Mouse (Mus musculus) mouse trophoblast stem cell (cell line): ENCODE measurements around the gene Vps37c.

Experiments
- in situ Hi-C, 2 experiments: fragments of 300-500 bp; cut with MseI, MboI; formaldehyde crosslinking; loops; 2 replicates in 1 of 2; 3 replicates in 1 of 2; pipeline ENCODE4 v1.15.1; 2025

Vps37c gene

DNA sequence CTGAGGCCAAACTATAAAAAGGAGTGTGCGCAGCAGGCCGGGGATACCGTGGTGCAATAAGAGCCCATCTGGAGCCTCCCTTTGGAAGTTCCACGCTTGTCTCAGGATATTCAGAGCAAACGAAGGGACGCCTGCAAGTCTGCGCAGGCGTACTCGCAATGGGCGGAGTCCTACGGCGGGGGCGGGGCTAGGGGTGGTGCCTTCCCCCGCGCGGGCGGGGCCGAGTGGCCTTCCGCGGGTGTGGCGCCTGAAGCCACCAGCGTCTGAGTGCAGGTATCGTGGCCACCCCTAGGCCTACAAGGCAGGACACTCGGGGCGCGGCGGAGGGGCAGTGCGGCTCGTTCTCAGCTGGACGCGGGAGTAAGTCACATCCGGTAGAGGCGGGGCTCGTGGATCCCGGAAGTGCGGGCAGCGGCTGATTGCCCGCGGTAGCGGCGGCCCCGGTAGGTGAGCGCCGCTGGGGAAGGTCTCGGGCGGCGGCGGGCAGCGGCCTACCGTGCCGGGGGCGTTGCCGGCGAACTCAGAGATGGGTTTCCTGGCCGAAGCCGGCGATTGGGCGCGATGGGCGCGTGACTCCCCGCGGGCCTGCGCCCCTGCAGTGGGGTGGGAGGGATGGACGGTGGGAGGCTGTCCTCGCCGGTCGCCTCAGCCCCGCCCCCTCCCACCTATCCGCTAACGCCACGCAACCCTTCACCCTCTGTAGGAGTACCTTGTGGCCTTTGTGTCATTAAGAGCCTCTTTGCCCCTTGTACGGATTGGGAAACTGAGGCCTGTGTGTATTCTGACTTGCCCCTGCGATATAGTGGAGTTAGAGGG is at the start of gene Vps37c:
TSS of gene Vps37c (plus strand) at position 199 of the 816 bp plus-strand sequence.
- in situ Hi-C loops = no loop called here

DNA sequence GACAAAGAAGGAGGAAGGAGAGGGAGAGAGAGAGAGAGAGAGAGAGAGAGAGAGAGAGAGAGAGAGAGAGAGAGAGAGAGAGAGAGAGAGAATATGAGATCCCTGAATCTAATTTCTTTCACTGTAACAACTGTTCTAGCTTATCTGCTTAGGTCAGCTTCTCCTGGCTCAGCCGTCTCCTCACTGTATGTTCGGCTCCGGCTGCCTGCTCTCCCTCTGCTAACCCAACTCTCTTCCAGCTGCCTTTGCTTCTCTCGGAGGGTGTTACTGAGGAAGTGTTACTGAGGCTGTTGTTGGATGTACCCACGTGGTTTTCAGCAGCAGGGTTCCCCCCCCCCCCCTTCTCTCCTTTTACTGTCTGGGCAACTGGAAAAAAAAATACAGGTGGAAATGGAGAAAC is 48.5 kb upstream of the Vps37c start:
- in situ Hi-C loops = no loop called here

DNA sequence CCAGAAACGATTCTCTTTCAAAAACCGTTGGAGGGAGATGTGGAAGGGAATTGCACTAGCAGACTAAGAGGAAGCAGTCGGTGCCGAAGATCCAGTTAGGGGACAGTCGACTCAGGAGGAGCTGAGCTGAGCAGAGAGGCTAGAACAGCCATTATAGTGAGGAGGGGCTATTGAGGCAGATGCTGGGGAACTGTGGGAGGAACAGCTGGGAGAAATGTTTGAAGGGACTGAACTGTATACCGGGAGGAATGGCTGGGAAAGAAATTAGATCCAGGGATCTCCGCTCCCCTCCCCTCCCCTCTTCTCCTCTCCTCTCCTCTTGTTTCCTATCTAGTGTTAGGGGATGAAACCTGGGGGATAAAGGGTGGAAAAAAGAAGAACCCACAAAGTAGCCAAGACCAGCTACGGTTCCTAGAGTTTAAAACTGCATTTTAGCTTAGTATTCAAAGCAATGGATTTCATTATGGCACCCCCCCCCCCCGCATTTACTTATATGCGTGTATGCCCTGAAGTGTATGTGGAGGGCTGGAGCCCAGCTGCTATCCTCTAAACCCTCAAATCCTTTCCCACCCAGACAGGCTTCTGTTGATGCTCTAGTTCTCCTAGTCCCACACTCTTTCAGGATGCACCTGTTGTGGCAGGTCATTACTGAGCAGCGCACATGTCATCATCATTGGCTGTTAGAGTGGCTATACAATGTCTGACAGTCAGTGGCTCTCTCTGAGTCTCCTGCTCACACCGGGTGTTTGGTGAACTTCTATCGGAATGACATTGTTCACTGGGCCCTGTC is 47.8 kb upstream of the Vps37c start:
- in situ Hi-C loops = no loop called here

DNA sequence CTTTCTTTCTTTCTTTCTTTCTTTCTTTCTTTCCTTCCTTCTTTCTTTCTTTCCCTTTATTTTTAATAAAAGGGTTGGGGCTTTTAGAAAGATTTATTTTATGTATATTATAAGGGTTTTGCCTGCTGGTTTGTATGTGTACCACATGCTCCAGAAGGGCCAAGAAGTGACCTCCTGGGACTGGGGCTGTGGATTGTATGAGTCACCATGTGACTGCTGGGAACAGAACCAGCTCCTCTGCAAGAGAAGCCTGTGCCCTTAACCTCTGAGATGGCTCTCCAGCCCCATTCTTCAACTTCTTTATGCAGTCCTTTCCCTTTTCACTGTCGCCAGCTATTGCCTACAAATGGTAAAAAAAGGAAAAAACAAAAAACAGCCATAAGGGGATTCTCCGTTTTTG is 42.9 kb upstream of the Vps37c start:
- in situ Hi-C loops = no loop called here

DNA sequence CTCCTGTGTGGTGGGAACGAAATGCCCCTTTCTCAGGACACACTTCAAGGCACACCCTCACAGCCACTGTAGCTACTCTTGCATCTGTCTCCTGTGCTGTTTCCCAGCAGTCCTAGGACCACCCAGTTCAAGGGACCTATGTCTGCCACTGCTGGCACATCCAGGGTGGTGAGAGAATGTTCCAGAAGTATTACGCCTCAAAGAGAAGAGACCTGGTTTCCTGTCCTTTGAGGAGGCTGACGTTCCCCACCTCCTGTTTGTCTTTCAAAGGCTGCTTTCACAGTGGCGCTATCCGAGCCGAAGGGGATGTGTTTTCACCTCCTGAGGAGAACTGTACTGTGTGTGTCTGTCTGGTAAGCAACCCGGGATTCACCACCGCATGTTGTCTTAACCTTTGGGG is 40.4 kb upstream of the Vps37c start:
- in situ Hi-C loops = no loop called here

DNA sequence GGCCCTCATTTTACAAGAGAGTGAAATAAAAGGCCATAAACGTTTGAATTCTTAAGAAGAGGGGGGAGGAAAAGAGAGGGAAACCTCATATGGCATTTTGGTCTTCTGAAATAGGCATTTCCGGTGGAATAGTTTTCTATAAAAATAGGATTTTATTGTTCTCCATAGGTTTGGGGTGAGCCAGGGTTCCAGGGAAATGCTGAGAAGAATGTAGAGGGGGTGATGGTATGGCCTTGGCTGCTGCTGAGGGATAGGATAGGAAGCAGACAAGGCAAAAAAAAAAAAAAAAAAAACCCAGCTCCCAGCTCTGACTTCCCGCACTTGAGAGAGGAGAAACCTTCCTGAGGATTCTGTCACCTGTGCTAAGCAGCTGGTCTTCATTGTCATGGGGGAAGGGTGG is 32.5 kb upstream of the Vps37c start:
- in situ Hi-C loops = no loop called here

DNA sequence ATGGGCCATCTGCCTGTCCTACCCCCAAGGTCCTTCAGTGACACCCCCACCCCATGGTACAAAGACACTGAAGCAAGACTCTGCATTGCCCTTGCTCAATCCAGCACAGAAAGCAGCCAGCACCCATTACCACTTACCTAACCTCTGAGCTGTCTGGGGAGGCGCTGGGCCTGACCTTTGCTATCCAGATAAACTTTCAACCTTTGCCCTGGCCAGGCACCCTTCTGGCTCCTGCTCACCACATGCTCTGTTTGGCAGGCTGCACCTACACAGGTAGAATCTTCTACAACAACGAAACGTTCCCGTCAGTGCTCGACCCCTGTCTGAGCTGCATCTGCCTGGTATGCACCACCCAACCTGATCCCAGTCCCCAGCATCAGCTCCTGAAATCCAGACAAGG is 30.8 kb upstream of the Vps37c start:
- in situ Hi-C loops = no loop called here

DNA sequence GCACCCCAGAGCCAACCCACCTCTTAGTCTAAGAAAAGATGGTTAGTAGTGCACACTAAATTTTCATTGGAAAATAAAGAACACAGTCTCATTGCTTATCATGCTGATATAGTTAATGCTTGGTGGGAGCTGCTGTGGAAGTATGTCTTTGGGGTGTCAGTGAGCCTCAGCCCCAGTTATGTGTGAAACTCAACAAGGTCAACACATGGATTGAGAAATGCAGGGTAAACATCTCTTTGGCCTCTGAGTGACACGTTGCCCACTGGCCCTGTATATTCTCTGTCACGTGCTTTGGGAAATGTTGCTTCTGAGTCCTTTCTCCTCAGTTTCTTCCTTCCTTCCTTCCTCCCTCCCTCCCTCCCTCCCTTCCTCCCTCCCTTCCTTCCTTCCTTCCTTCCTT is 30.1 kb upstream of the Vps37c start:
- in situ Hi-C loops = no loop called here

DNA sequence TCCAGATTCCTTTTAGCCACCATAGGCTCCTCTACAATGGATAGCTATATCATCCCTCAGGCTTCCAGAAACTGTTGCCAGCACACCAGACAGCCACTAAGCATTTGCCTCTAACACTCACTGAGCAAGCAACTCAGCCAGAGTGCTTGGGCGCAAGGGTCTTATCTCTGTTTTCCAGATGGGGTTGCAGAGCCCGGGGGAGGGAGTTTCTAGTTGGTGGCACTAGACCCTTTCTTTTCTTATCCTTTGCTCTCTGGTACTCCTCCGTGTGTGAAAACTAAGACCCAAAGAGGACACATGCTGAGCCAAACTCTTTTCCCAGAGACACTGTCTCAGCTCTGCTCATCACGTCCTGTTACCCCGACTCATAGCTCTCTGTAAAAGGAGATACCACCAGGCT is 27.2 kb upstream of the Vps37c start:
- in situ Hi-C loops = no loop called here

DNA sequence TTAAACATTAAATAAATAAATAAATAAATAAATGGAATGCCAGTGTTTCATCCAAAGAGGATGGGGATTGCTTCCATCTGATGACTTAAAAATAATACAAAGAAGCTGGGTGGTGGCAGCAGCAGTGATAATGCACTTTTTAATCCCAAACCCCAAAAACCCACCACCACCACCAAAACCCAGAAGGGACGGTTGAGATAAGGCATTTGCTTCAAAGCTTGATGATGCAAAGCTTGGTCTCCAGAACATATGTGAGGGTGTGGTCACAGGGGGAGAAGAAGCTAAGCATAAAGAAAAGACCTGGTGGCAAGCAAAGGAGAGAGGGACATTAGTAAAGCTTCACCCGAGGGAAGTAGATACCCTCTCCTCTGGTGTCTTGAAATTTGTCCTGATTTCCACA is 26.6 kb upstream of the Vps37c start:
- in situ Hi-C loops = no loop called here

DNA sequence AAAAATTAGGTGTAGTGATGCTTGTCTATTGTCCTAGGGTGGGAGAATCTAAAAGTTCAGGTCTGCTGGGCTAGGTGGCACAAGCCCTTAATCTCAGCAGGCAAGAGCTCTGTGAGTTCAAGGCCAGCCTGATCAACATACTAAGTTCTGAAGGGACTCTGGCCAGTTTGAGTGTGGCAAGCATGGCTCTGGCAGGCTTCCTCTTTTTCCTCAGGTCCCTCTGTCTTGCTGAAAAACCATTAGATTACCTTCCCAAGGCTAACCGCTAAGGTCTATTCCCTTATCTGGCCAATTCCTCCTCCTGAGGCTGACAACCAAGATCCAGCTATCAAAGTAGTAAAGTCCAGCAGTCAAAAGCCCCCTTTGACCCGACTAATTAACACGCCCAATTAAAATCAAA is 25.9 kb upstream of the Vps37c start:
- in situ Hi-C loops = no loop called here

DNA sequence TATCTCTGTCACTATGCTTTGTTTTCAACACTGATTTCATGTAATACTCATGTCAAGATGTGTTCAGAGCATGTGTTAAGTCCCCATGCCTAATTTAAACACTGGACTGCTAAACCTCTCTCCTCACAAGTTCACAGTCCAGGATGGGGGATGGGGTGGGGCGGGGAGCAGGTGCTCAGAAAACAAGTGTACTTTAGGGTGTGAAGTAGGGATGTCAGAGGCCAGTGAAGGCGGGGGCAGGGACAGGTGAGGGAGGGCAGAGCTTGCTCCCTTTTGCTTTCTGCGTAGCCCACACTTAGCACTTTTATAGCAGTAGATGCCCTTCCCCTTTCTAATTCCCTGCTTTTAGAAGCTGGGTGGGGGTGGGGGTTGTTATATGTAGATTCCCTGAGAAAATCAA is 23.4 kb upstream of the Vps37c start:
- in situ Hi-C loops = loop anchor here in 1 of 2 experiments (5.0 kb wide), 1 partner anchor 42 kb away; no protein-coding TSS in a partner anchor

DNA sequence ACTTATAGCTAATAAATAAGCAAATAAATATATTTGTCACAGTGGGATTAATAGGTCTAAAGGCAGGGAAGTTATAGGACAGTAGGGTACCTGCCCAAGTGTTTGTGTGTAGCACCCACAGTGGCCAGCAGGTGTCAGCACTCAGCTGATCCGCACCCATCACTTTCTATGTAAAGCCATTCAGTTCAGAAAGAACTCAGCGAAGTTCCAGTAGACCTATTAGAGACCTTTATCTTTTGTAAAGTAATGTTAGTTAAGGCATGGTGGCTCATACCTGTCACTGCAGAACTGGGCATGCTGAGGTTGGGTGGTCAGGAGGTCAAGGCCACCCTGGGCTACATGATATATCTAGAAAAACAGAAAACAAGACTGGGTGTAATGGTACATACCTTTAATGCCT is 23.0 kb upstream of the Vps37c start:
- in situ Hi-C loops = loop anchor here in 1 of 2 experiments (5.0 kb wide), 1 partner anchor 42 kb away; no protein-coding TSS in a partner anchor

DNA sequence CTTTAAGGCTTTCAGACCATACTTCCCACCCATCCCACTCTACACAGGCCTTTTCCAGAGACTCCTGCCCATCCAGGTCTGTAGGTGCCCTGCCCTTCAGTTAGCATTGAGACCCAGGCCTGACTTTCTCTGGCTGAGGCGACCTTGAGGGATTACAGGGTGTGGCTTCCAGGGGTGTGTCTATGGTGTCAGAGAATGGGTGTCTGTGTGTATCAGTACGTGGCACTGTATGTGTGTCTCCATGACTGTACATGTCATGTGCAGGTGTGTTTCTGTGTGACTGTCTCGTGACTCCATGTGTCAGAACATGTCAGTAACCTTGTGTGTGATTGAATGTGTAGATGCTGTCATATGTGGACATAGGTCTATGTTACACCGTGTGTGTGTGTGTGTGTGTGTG is 17.2 kb upstream of the Vps37c start:
- in situ Hi-C loops = loop anchor here in 1 of 2 experiments (5.0 kb wide), 1 partner anchor 46 kb away; no protein-coding TSS in a partner anchor

DNA sequence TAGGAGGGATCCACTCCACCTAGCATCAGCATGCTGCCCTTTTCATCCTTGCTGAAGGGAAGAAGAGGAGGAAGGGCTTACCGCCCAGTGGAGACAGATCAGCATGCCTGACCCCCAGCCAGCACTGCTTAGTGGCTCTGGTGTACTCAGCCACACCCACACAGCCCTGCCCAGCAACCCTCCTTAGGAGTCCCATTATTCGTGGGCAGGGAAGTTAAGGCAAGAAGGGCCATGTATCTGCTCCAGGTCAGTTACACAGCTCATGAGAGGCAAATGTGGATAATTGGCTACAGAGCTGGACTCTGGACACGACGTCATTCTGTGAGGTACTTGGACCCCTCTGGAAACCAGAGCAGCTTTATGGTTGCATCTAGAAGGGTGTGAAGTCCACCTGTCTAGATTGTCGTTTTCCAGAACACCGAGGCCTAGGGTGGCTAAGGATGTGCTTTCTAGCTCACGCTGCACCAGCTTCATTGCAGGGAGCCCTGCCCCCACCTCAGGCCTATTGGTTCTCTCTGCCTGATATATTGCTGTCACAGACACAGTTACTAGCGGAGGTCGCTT is 16.6 kb upstream of the Vps37c start:
- in situ Hi-C loops = loop anchor here in 1 of 2 experiments (5.0 kb wide), 1 partner anchor 45 kb away; no protein-coding TSS in a partner anchor

DNA sequence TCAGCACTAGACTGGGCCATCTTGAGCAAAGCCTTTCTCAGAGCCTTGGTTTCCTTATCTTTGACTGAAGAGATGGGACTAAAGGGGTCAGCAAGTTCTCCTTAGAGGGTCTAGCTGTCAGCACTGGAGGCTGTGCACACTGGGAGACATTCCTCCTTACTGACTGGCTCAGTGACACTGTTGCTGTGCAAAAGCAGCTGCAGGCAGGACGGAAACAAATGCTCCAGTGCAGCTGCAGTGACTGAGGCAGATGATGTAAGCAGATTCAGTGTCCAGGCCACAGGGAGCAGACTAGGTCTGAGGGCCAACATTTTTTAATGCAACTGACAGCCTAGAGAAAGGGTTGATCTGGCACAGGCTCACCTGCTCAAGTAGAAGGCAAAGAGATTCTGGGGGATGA is 15.3 kb upstream of the Vps37c start:
- in situ Hi-C loops = loop anchor here in 1 of 2 experiments (5.0 kb wide), 1 partner anchor 44 kb away; no protein-coding TSS in a partner anchor

DNA sequence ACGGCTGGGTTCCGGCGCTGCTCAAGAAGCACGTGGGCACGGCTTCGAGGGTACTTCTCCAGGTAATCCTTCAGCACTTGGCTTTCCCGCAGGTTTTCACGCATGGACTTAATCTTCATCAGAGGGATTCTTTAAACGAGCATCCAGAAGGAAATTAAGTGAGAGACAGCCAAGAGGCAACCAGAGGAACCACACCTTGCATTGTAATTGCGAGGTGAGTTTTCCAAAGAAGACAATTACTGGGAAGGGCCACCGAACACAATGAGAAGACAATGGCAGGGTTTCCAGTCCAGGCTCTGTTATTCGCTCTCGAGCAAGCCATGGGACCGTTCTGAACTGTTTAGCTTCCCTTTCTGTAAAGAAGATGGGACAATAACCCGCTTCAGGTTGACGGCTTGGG is 11.9 kb upstream of the Vps37c start:
- in situ Hi-C loops = no loop called here

DNA sequence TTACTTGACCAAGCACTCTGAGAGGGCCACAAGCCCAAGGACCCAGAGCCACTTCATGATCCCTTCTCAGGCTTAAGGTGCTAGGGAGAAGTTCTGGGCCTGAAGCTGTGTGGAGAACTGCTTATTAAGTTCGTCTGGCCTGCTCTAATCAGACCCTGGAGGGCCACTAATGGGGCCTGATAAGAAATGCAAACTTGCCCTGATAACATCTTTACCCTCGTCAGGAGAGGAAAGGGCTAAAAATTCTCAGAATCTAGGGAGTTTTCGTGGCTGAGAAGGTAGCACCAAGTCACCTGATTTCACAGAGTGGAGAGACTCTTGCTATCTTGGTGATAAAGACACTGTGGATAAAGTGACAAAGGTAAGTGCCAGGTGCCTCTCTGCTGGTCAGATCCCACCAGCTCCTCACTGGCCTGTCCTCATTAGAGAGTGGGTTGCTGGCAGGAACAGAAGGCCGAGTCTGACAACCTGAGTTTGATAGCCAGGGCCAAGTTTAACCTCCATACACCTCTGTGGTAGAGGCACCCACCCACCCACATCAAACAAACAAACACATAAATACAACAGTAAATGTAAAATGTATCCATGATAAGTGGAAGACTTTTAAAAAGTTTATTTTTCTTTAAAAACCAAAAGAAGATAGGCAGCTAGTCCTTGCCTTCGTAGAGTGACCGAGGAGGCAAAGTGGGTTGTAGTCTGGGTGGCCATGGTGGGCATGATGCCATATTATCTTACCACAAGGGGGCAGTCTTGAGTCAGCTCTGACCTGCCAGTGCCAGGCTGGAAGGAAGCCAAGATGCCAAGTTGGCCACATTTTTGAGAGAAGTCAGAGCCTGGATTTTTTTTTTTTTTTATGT is 10.4 kb upstream of the Vps37c start, which contains the start of gene Pga5:
TSS of gene Pga5 (minus strand) at position 157 of the 857 bp plus-strand sequence.
- in situ Hi-C loops = no loop called here

DNA sequence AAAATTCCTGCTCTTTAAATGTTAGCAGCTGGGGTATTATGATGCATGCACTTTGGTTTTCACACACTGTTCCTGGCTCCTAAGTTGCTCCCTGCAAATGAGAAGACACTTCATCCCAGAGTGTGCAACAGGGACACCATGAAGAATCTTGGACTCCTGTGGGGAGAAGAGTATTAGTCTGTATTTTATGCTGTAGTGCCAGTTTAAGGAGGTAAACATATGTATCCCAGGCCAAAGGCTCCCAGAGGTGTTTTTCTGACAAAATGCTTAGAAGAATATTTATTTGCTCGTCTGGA is 9.8 kb upstream of the Vps37c start:
- in situ Hi-C loops = no loop called here

DNA sequence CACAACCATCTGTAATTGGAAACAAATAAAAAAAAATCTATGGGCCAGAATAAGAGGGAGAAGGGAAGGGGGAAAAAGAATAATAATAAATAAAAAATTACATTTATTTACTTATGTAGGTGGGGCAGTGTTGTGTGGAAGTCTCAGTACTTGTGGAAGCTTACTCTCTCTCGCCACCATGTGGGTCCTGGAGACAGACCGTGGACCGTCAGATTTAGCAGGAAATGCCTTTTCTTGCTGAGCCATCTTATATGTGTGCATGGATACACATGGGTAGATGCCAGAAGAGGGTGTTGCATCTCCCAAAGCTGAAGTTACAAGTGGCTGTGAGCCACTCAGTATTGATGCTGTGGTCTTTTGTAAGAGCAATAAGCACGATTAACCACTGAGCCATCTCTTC is 7.0 kb upstream of the Vps37c start:
- in situ Hi-C loops = no loop called here

DNA sequence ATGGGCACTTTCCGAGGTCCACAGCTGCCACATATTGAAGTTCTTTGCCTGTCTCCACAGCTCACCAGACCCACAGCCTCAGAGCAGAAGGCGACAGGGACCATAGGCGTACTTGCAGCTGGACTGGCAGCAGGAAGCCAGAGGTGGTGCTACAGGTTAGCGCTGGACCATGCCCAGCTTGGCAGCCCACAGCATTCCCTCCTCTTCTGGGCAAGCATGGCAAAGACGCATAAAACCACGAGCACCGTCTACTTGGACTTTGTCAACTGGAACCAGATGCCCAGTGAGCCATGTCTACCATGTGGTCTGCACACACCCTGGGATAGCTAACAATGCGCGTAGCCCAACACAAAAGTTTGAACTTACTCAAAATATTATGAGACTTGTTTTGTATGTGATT is 3.5 kb upstream of the Vps37c start:
- in situ Hi-C loops = no loop called here

DNA sequence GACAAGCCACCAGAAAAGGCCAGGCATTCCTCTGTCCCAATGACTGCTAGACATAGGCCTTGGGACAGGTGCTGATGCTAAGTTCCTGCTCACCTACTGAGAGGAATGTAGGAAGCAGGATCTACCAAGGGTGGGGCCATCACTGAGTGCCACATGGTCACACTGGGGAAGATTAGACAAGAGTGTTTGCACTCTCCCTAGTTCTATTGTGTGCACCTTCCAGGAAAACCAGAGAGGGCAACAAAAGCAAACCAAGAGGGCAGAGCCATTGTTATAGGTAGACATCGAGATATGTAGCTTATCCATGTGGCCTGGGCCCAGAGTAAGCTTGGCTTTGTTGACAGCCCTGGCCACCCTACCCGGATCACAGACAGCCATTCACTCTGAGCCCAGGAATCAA is 2.8 kb upstream of the Vps37c start:
- in situ Hi-C loops = no loop called here
